Mouse (Mus musculus) embryonic facial prominence, embryonic 11.5 days (tissue): ENCODE measurements at regions not wholly inside any gene's neighbourhood (a gene's known extent, or its start where the extent isn't known, plus 50 kb on each side); places are given as distances from the start of the nearest gene placed in this dataset.
"Not testable (repeated sequence)": the region's sequence is repeated elsewhere in the genome, so short reads cannot be mapped to it uniquely, and the experiment has no call there.

Experiments
- ATAC-seq: fragments of 200-750 bp; cut with Nextera tagmentation; replicated peaks from 2 replicates; pipeline ENCODE4 v1.8.0; 2017; ENCODE audit warnings: low read depth; ENCODE audit not compliant: insufficient number of reproducible peaks, low FRiP score, low TSS enrichment
- DNase-seq: peaks from one replicate; pipeline ENCODE4 v3.0.0-alpha.2; 2015; ENCODE audit warnings: low spot score
- H3K27ac ChIP-seq: fragments of 300-500 bp; sonication (generic); replicated peaks from 2 replicates; pipeline ENCODE4 v1.5.1; 2014; ENCODE audit warnings: mild to moderate bottlenecking, low read depth, low read length, control low read depth
- H3K27me3 ChIP-seq: fragments of 300-500 bp; sonication (generic); 2 replicates; pipeline ENCODE4 v1.6.1; 2014; ENCODE audit warnings: mild to moderate bottlenecking, low read length, moderate library complexity, mixed read lengths; ENCODE audit not compliant: control insufficient read depth, insufficient read depth
- H3K36me3 ChIP-seq: fragments of 300-500 bp; sonication (generic); replicated peaks from 2 replicates; pipeline ENCODE4 v1.6.1; 2014; ENCODE audit warnings: low read depth, mild to moderate bottlenecking, low read length, moderate library complexity, mixed read lengths; ENCODE audit not compliant: control insufficient read depth, insufficient read depth
- H3K4me1 ChIP-seq: fragments of 300-500 bp; sonication (generic); 2 replicates; pipeline ENCODE4 v1.6.1; 2014; ENCODE audit warnings: low read length, mixed read lengths; ENCODE audit not compliant: control insufficient read depth, insufficient read depth
- H3K4me2 ChIP-seq: fragments of 300-500 bp; sonication (generic); 2 replicates; pipeline ENCODE4 v1.6.1; 2014; ENCODE audit warnings: low read depth, mild to moderate bottlenecking, control low read depth, low read length, moderate library complexity
- H3K4me3 ChIP-seq: fragments of 300-500 bp; sonication (generic); 2 replicates; pipeline ENCODE4 v1.5.1; 2014; ENCODE audit warnings: low read depth, low read length, control low read depth
- H3K9ac ChIP-seq: fragments of 300-500 bp; sonication (generic); replicated peaks from 2 replicates; pipeline ENCODE4 v1.6.1; 2014; ENCODE audit warnings: mild to moderate bottlenecking, control low read depth, low read length
- H3K9me3 ChIP-seq: fragments of 300-500 bp; sonication (generic); replicated peaks from 2 replicates; pipeline ENCODE4 v1.6.1; 2016; ENCODE audit warnings: mild to moderate bottlenecking, low read length, inconsistent platforms, mixed read lengths; ENCODE audit not compliant: control insufficient read depth
- WGBS: fragments of 180-500 bp; shearing (Covaris S2); extraction: QIAGEN DNeasy Blood & Tissue Kit; methylation state at CpG from one replicate; pipeline ENCODE4 v1.1.7; 2014; 5-methylcytosine and 5-hydroxymethylcytosine counted together

DNA sequence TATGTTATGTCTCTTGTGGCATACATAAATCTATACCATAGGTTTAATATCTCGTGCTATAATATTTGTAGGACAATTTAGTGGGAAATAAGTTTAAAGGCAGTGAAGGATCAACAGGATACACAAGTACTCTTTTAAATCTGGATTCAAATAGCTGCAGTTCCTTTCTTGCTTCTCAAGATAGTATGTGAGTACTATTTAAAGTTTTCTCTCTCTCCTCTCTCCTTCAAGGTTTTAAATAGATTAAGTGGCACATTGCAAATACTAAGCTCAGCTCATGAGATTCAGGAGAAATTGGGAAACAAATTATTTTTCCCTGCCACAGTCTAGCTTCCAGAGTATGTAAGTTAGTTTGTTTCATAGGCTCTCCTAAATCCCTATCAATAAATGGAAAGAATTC is 1103.9 kb downstream of the Ndufa4 start:
- Histone ChIP-seq H3K9me3 (no peaks in the 10 kb centered on the region), H3K27ac (no peak overlapping the region), H3K4me2 (no peak overlapping the region), H3K36me3 (no peaks in the 10 kb centered on the region), H3K9ac (no peak overlapping the region), H3K4me1 (no peaks in the 10 kb centered on the region), H3K27me3 (no peaks in the 10 kb centered on the region), H3K4me3 (no peak overlapping the region)
- DNase-seq, result no peak
- no peak for ATAC-seq
- WGBS, result 83% methylated on average over 1 of the region's 1 CpGs

DNA sequence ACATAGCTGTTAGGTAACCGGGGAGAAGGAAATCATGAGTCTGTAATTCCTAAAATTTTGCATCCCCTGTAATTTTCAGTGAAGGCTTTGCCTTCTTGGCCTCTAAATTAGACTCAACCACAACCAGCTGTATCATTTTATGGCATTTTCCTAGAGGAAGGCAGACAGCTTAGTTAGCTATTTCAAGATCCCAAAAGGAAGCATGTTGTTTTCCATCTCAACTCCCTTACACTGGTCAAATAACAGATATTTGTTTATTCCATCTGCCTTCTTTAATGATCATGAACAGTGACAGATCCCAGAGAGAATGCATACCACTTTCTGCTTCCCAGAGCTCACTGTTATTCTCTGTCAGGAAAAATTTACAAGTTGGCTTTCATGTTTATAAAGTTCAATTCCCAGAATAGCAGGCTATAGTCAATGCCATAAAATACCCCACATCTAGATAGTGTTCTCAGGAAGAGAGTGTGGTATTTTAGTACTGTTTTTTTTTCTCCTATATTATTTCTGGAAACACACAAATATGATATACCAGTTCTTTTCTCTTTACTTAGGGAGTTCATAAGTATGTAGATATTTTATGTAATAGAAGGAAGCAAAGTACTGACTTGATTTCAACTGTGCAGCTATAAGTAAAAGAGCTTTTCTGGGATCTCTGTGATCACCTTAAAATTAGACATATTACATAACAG is 1148.5 kb downstream of the Ndufa4 start:
- DNase-seq (peak; percentile 11), ATAC-seq (no peak)
- WGBS, result 49% methylated on average over 1 of the region's 1 CpGs
- Histone ChIP-seq H3K36me3 (no peaks in the 10 kb centered on the region), H3K4me3 (no peak overlapping the region), H3K9ac (no peak overlapping the region), H3K4me2 (no peak overlapping the region), H3K27ac (no peak overlapping the region), H3K27me3 (no peaks in the 10 kb centered on the region), H3K9me3 (no peaks in the 10 kb centered on the region), H3K4me1 (no peaks in the 10 kb centered on the region)

- Histone ChIP-seq H3K4me2 (no peak overlapping the region), H3K27ac (no peak overlapping the region), H3K4me1 (no peaks in the 10 kb centered on the region), H3K36me3 (no peaks in the 10 kb centered on the region), H3K27me3 (no peaks in the 10 kb centered on the region), H3K4me3 (no peak overlapping the region), H3K9me3 (no peaks in the 10 kb centered on the region), H3K9ac (no peak overlapping the region)
- DNase-seq (no peak), ATAC-seq (no peak)
Measured at GRCm38 (mm10) chr6:10758051-10758450, 1149.2 kb downstream of the Ndufa4 start.

GRCm38 (mm10) chr6:10744056-10744455 is 1163.2 kb downstream of the Ndufa4 start:
- ATAC-seq (no peak), DNase-seq (no peak)
- WGBS, result 79% methylated on average over 2 of the region's 2 CpGs
- Histone ChIP-seq H3K36me3 (no peaks in the 10 kb centered on the region), H3K9ac (no peak overlapping the region), H3K4me1 (no peaks in the 10 kb centered on the region), H3K9me3 (no peaks in the 10 kb centered on the region), H3K27ac (no peak overlapping the region), H3K4me3 (no peak overlapping the region), H3K4me2 (no peak overlapping the region), H3K27me3 (no peaks in the 10 kb centered on the region)

DNA sequence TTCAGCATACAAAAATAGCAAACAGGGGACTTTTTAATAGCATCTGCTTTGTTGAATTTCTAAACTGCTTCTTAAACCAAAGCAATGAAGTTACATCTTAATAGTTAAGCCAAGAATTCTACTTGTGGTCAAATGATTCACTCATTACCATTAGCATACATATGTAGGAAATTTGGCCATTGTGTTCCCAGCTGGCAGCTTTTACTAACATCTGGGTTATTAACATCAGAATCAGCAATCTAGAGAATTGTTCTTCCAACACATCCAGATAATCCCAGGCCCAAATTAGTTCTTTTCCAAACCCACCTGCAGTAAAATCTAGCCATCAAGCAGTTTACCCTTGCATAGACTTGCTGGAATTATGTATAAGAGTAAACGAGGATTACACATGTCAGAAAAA is 1184.7 kb downstream of the Ndufa4 start:
- WGBS, result 58% methylated on average over 1 of the region's 1 CpGs

GRCm38 (mm10) chr6:10690526-10690925 is 1216.8 kb downstream of the Ndufa4 start:
- not testable (repeated sequence) for H3K27me3 ChIP-seq, H3K9ac ChIP-seq, ATAC-seq, H3K4me3 ChIP-seq, H3K36me3 ChIP-seq, H3K4me2 ChIP-seq, H3K4me1 ChIP-seq, H3K9me3 ChIP-seq, DNase-seq, H3K27ac ChIP-seq
- WGBS, result 92% methylated on average over 14 of the region's 25 CpGs

More for the DNA sequence above, 1184.7 kb downstream of the Ndufa4 start:
- Histone ChIP-seq H3K9me3 (no peaks in the 10 kb centered on the region), H3K4me2 (no peak overlapping the region), H3K9ac (no peak overlapping the region), H3K4me3 (no peak overlapping the region), H3K27me3 (no peaks in the 10 kb centered on the region), H3K36me3 (no peaks in the 10 kb centered on the region), H3K27ac (no peak overlapping the region), H3K4me1 (no peaks in the 10 kb centered on the region)
- no peak for ATAC-seq
- no peak for DNase-seq
